Mouse (Mus musculus): ENCODE measurements around the gene Pnldc1. TPM values are rescaled to one million over a fixed set of nuclear protein-coding genes. Genes with fewer than 3 reads are reported as not detected.

The Pnldc1 gene
- 5.7 and 6.9 TPM in 2 replicates for polyA plus RNA-seq (2012; rRNA removed)

DNA sequence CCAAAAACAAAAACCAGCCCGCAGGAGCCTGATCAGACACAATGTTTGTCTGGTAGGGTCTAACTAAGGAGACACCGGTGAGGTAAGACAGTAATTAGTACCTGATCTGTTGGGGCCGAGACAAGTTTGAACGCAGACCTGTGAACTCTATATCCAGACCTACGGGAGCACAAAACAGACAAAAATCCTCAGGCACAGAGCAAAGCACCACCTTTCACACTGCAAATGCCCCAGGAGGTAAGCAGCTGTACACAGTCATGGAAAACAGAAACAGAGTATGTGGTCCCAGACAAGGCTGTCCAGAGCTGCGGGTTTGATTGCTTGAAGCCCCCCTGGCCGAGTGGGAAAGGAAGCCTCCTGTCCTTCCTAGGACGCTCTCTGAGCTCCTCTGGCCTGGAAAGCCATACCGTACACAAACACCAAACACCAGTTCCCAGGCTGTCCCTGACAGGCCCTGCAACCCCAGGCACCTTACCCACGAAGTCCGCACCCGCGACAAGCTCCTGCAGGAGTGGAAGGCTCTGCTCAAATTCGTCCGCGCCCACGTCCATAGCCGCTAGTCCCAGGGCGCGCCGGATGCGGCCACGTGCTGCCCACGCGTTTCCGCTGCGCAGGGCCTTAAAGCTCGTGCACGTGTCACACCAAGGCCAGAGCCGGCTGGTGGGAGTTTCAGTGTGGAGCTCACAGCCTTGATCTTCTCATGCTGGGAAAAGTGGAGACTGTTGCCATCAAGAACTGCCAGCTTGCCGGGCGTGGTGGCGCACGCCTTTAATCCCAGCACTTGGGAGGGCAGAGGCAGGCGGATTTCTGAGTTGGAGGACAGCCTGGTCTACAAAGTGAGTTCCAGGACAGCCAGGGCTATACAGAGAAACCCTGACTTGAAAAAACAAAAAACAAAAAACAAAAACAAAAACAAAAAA is at the start of gene Pnldc1:
Gene Pnldc1, minus strand, starts transcription at position 870 of the 920 bp plus-strand sequence.

DNA sequence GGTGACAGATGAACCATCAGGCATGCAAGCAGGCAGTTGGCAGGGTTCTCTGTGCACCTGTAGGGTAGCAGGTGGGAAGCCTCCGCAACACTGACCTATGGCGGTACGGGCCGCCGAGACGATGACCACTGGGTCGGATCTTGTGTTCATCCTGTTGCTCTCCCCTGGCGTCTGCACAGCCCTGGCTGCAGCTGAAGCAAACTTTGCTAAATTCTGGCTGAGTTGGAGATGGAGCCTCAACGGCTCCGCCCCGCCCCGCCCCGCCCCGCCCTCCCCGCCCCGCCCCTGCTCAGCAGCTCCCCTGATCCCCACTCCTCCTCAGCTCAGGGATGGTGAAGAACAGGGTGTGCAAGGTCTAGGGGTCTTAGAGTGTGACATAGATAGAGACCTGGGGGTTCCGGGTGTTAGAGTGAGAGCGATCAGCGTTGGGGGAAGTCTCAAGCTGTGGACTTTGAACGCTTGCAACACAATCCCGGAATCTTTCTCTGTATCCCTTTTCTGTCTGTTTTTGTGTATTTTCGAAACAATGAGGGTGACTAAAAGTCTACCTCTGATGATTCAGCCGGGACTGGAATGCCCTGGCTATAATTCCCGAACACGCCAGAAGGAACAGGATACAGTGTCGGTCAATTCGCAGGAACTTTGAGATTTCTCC is 30.2 kb upstream of the Pnldc1 start, which contains the start of gene Acat3:
Gene Acat3, minus strand, starts transcription at position 450 of the 655 bp plus-strand sequence.

DNA sequence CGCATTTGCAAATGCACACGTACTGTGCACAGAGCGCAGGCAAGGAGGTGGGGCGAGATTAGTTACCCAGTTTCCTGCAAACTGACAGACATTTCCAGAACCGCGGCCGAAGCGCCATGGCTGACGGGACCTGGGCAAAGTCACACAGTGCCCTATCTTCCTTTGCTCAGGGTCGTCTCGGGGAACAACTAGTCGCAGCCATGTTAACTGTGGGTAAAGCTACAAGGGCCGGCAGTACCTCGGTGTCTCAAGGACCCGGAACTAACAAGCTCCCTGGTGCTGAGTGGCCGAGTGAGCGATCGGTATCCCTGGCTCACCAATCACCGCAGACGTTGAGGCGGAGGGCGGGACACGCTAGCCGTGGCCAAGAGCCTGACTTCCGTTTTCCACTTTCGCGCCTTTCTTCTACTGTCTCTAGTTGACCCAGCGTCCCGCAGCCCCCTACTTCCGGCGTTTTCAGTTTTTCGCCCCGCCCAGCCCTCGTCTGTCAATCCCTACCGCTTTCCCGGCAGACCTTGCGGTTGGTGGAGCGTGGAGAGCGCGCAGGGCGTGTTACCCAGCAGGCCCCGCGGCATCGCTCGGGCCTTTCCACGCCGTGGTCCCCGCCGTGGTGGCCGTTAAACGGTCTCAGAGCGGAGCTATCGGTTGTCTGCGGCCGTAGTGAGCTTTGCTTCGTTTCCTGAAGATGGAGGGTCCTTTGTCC is 6.0 kb upstream of the Pnldc1 start, which contains the start of gene Mrpl18:
Gene Mrpl18, minus strand, starts transcription at position 465 of the 703 bp plus-strand sequence.

DNA sequence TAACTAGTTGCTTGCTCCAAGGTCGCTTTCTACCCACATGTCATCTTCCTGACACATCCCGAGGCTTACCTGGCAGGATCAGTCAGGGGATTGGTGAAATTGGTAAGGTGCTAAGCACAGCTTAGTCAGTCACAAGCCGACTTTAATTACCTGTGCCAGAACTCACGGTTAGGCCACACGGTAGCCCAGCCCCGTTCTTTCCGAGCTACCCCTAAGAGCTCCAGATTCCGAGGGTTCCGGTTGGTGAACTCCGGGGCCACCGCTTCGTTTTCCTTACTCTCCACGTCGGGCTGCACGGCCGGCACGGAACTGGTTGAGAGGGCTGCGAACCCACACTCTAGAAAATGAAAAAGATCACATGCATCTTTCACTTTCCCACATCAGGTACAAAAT is 5.5 kb upstream of the Pnldc1 start, which contains the start of gene Tcp1:
Gene Tcp1, plus strand, starts transcription at position 214 of the 393 bp plus-strand sequence.

DNA sequence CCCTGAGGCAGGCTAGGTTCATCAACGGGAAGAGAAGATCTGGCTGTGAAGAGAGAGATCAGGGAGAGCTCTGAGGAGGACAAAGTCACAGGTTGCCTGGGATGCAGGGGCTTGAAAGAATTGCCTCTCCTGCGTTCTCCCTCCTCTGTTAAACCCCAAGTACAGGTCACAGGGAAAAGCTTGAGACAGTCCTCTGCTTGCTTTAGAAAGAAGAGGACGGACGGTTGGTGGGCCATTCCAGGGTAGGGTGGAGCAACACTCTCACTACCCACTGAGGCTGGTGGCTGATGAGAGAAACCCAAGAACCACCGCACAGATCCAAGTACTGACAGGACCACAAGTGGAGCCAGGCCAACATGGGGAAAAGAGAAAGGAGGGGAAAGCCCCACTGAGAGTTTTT is 34.3 kb downstream of the Pnldc1 start, which contains the start of gene Mrgprh:
Gene Mrgprh, plus strand, starts transcription at position 301 of the 400 bp plus-strand sequence.

DNA sequence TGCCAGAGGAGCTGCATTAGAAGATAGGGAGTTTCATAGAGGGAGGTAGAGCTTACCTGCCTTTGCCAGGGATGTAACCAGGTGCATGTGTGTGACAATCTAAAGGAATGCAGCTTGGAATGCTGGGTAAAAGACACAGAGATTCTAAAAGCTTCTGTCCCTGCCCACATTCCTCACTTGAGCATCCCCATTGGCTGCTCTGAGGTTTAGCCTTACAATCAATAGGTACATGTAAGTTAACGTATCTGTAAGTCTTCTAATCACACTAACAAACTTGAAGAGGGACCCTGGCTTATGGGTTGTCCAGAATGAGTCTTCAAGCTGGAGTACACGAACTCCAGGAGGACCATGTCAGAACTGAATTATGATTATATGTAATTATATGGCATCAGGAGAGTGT is 42.0 kb downstream of the Pnldc1 start, which contains the start of gene Mas1:
Gene Mas1, minus strand, starts transcription at position 101 of the 400 bp plus-strand sequence.

Other genes starting within 250 kb of the Pnldc1 start
- not detected in 2 replicates for gene Slc22a1, start 234.4 kb downstream of the Pnldc1 start, polyA plus RNA-seq (2012; rRNA removed)
- gene Igf2r, start 140.6 kb downstream of the Pnldc1 start, polyA plus RNA-seq (2012; rRNA removed) = 20.3 and 33.7 TPM in 2 replicates
- gene Mas1, start 42.1 kb downstream of the Pnldc1 start, polyA plus RNA-seq (2012; rRNA removed) = 0.20 and 0.55 TPM in 2 replicates
- 0.04 and 0.09 TPM in 2 replicates for gene Mrgprh, start 34.2 kb downstream of the Pnldc1 start, polyA plus RNA-seq (2012; rRNA removed)
- gene Tcp1, start 5.5 kb upstream of the Pnldc1 start, polyA plus RNA-seq (2012; rRNA removed) = 207 and 213 TPM in 2 replicates
- gene Mrpl18, start 6.1 kb upstream of the Pnldc1 start, polyA plus RNA-seq (2012; rRNA removed) = 67.7 and 70.0 TPM in 2 replicates
- 0.61 TPM in 2 replicates for gene Acat3, start 30.4 kb upstream of the Pnldc1 start, polyA plus RNA-seq (2012; rRNA removed)
- gene Acat2, start 50.5 kb upstream of the Pnldc1 start, polyA plus RNA-seq (2012; rRNA removed) = 125 and 134 TPM in 2 replicates
- gene Wtap, start 83.9 kb upstream of the Pnldc1 start, polyA plus RNA-seq (2012; rRNA removed) = 84.6 and 97.5 TPM in 2 replicates
- 144 and 148 TPM in 2 replicates for gene Sod2, start 96.6 kb upstream of the Pnldc1 start, polyA plus RNA-seq (2012; rRNA removed)
- gene Gpr31b, start 142.1 kb upstream of the Pnldc1 start, polyA plus RNA-seq (2012; rRNA removed) = 0.05 TPM in 1 of 2 replicates, not detected in the other
- gene Tcp10b, start 150.9 kb upstream of the Pnldc1 start, polyA plus RNA-seq (2012; rRNA removed) = 0.19 and 0.33 TPM in 2 replicates
- gene Unc93a, start 221.6 kb upstream of the Pnldc1 start, polyA plus RNA-seq (2012; rRNA removed) = 0.04 and 0.07 TPM in 2 replicates

All from central nervous system, embryonic 14 days (tissue).